Mouse (Mus musculus) megakaryocyte, embryonic 14.5 days (primary cell): ENCODE results near the gene Ddx27.

Experiments used
- FLI1 ChIP-seq: IDR thresholded peaks from 2 replicates; pipeline ENCODE4 v1.6.1; 2012; ENCODE audit warnings: low read length, inconsistent platforms, mixed read lengths
- GATA1 ChIP-seq: IDR thresholded peaks from 3 replicates; pipeline ENCODE4 v1.6.1; 2012; ENCODE audit warnings: mixed read lengths, low read length, inconsistent platforms, borderline replicate concordance

DNA sequence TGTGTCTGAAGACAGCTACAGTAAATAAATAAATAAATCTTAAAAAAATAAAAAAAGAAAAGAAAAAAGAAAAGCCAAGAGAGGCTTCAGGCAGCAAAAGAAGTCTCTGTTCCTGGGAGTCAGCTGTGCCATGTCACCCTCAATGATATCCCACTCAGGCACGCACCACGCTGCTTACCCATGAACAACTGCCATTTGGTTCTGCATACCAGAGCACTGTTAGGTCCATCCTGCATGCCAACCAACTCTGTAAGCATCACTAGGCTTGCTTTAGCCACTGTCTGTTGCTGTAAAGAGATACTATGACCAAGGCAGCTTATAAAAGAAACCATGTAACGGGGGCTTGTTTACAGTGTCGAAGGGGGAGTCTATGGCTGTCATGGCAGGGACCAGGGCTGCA is 61.4 kb downstream of the Ddx27 start:
- TF ChIP-seq GATA1: no peak
- no peak for TF ChIP-seq FLI1
